Mouse (Mus musculus): ENCODE data around the gene Mras. TPM values are rescaled to one million over a fixed set of nuclear protein-coding genes. Genes with fewer than 3 reads are reported as not detected.

Mras gene
- polyA plus RNA-seq, 1 experiment from 2014 or later = 14.2 TPM

DNA sequence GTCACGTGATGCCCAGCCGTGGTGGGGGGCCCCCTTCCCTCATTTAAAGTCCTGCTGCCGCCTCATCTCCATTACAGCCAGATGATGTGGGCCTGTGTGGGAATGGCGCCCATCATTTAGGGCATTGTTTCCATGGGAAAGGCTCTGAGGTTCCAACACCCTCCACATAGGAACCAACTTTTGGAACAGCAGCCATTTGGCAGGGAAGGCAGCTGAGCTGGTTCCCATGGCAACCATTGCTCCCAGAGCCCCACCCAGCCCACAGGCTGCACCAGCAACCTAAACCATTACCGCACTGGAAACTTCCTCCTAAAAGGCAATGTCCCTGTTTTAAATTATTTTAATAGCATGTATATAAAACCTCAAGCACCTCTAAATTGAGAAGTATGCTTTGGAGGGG lies 18.8 kb downstream of the Mras start:
- Histone ChIP-seq H3K9me3 (replicated peaks; ENCODE audit: control insufficient read depth, low read length) (no peaks in the 10 kb centered on the region), H3K27ac (replicated peaks; ENCODE audit: low read depth, low read length) (no peak overlapping the region), H3K4me1 (ENCODE audit: control insufficient read depth, insufficient read depth, low read length) (no peaks in the 10 kb centered on the region; the same call in 1 of the 2 replicates), H3K4me2 (ENCODE audit: low read depth, low read length) (no peak overlapping the region), H3K4me3 (ENCODE audit: low read depth, low read length) (no peak overlapping the region), H3K27me3 (ENCODE audit: control insufficient read depth, insufficient read depth, low read length) (no peaks in the 10 kb centered on the region), H3K36me3 (replicated peaks; ENCODE audit: control insufficient read depth, insufficient read depth, low read depth, low read length) (no peaks in the 10 kb centered on the region), H3K9ac (replicated peaks; ENCODE audit: low read length) (no peak overlapping the region)
- no peak for DNase-seq (ENCODE audit: low spot score)
- no peak for ATAC-seq (replicated peaks; ENCODE audit: insufficient number of reproducible peaks, low FRiP score, low TSS enrichment, low read depth)
- 78% methylated on average over 5 of the region's 5 CpGs for WGBS

- Histone ChIP-seq H3K4me1 (ENCODE audit: control insufficient read depth, insufficient read depth, low read length) (no peaks in the 10 kb centered on the region; the same call in 1 of the 2 replicates), H3K36me3 (replicated peaks; ENCODE audit: control insufficient read depth, insufficient read depth, low read depth, low read length) (no peaks in the 10 kb centered on the region), H3K27ac (replicated peaks; ENCODE audit: low read depth, low read length) (no peak overlapping the region), H3K9me3 (replicated peaks; ENCODE audit: control insufficient read depth, low read length) (no peaks in the 10 kb centered on the region), H3K9ac (replicated peaks; ENCODE audit: low read length) (no peak overlapping the region), H3K27me3 (ENCODE audit: control insufficient read depth, insufficient read depth, low read length) (no peaks in the 10 kb centered on the region), H3K4me3 (ENCODE audit: low read depth, low read length) (no peak overlapping the region), H3K4me2 (ENCODE audit: low read depth, low read length) (no peak overlapping the region)
- WGBS = 74% methylated on average over 4 of the region's 4 CpGs
- ATAC-seq (replicated peaks; ENCODE audit: insufficient number of reproducible peaks, low FRiP score, low TSS enrichment, low read depth) = no peak
- DNase-seq (ENCODE audit: low spot score) = no peak
These were observed 19.8 kb downstream of the Mras start for GRCm38 (mm10) chr9:99417288-99417846.

- Histone ChIP-seq H3K36me3 (replicated peaks; ENCODE audit: control insufficient read depth, insufficient read depth, low read depth, low read length) (no peaks in the 10 kb centered on the region), H3K4me2 (ENCODE audit: low read depth, low read length) (no peak overlapping the region), H3K4me1 (ENCODE audit: control insufficient read depth, insufficient read depth, low read length) (no peaks in the 10 kb centered on the region; the same call in 1 of the 2 replicates), H3K9me3 (replicated peaks; ENCODE audit: control insufficient read depth, low read length) (no peaks in the 10 kb centered on the region), H3K9ac (replicated peaks; ENCODE audit: low read length) (no peak overlapping the region), H3K27ac (replicated peaks; ENCODE audit: low read depth, low read length) (no peak overlapping the region), H3K4me3 (ENCODE audit: low read depth, low read length) (no peak overlapping the region), H3K27me3 (ENCODE audit: control insufficient read depth, insufficient read depth, low read length) (no peaks in the 10 kb centered on the region)
- ATAC-seq (replicated peaks; ENCODE audit: insufficient number of reproducible peaks, low FRiP score, low TSS enrichment, low read depth) = no peak
- 87% methylated on average over 3 of the region's 3 CpGs for WGBS
- no peak for DNase-seq (ENCODE audit: low spot score)
These were observed 20.4 kb downstream of the Mras start for GRCm38 (mm10) chr9:99416809-99417208.

DNA sequence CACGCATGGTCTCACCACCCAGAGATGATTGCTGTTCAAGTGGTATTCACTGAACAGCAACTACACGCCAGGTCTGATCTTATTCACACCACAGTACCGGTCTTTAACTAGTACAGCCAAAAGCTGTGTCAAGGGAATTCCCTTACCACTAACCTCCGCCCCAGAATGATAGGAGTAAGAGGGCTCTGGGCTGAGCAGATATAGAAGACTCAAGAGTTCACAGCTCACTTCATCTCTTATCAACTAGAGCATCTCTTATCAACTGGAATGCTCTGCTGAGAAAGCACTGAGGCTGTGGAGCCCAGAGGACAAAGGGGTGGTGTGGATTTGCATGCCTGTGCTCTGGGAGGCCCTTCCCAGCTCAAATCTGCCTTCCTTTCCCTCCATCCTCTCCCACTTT lies 25.4 kb downstream of the Mras start:
- DNase-seq (ENCODE audit: low spot score) = no peak
- Histone ChIP-seq H3K9ac (replicated peaks; ENCODE audit: low read length) (no peak overlapping the region), H3K4me2 (ENCODE audit: low read depth, low read length) (no peak overlapping the region), H3K4me1 (ENCODE audit: control insufficient read depth, insufficient read depth, low read length) (no peaks in the 10 kb centered on the region), H3K27me3 (ENCODE audit: control insufficient read depth, insufficient read depth, low read length) (no peaks in the 10 kb centered on the region), H3K9me3 (replicated peaks; ENCODE audit: control insufficient read depth, low read length) (no peaks in the 10 kb centered on the region), H3K4me3 (ENCODE audit: low read depth, low read length) (no peak overlapping the region), H3K36me3 (replicated peaks; ENCODE audit: control insufficient read depth, insufficient read depth, low read depth, low read length) (no peaks in the 10 kb centered on the region), H3K27ac (replicated peaks; ENCODE audit: low read depth, low read length) (no peak overlapping the region)
- no peak for ATAC-seq (replicated peaks; ENCODE audit: insufficient number of reproducible peaks, low FRiP score, low TSS enrichment, low read depth)
- 90% methylated on average over 4 of the region's 4 CpGs for WGBS

DNA sequence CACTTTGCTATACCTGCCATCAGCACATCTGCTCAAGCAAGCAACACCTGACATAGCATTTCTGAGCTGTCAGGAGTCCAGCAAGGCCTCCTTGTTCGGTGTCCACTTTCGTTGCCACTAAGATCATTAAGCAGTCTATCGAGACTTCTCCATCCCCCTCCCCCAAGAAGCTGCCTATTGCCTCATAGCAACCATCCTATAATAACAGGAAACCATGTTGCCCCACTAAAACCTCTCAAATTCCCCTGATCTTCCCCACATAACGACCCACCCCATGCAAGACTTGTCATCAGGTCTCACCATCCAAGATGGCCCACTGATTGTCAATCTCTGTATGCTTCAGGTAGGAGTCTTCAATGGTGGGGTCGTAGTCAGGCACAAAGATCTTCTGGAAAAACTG lies 26.1 kb downstream of the Mras start:
- no peak overlapping the region for H3K27ac ChIP-seq (replicated peaks; ENCODE audit: low read depth, low read length)
- no peak overlapping the region for H3K9ac ChIP-seq (replicated peaks; ENCODE audit: low read length)
- no peaks in the 10 kb centered on the region for H3K4me1 ChIP-seq (ENCODE audit: control insufficient read depth, insufficient read depth, low read length)
- H3K9me3 ChIP-seq (replicated peaks; ENCODE audit: control insufficient read depth, low read length) = no peaks in the 10 kb centered on the region
- no peak overlapping the region for H3K4me3 ChIP-seq (ENCODE audit: low read depth, low read length)
- H3K27me3 ChIP-seq (ENCODE audit: control insufficient read depth, insufficient read depth, low read length) = no peaks in the 10 kb centered on the region
- 82% methylated on average over 5 of the region's 5 CpGs for WGBS
- no peak for DNase-seq (ENCODE audit: low spot score)
- H3K36me3 ChIP-seq (replicated peaks; ENCODE audit: control insufficient read depth, insufficient read depth, low read depth, low read length) = no peaks in the 10 kb centered on the region
- no peak for ATAC-seq (replicated peaks; ENCODE audit: insufficient number of reproducible peaks, low FRiP score, low TSS enrichment, low read depth)
- no peak overlapping the region for H3K4me2 ChIP-seq (ENCODE audit: low read depth, low read length)

- Histone ChIP-seq H3K4me3 (ENCODE audit: low read depth, low read length) (no peak overlapping the region), H3K27me3 (ENCODE audit: control insufficient read depth, insufficient read depth, low read length) (no peaks in the 10 kb centered on the region), H3K9ac (replicated peaks; ENCODE audit: low read length) (no peak overlapping the region), H3K27ac (replicated peaks; ENCODE audit: low read depth, low read length) (no peak overlapping the region), H3K9me3 (replicated peaks; ENCODE audit: control insufficient read depth, low read length) (no peaks in the 10 kb centered on the region), H3K4me2 (ENCODE audit: low read depth, low read length) (no peak overlapping the region), H3K36me3 (replicated peaks; ENCODE audit: control insufficient read depth, insufficient read depth, low read depth, low read length) (no peaks in the 10 kb centered on the region), H3K4me1 (ENCODE audit: control insufficient read depth, insufficient read depth, low read length) (no peaks in the 10 kb centered on the region)
- ATAC-seq (replicated peaks; ENCODE audit: insufficient number of reproducible peaks, low FRiP score, low TSS enrichment, low read depth) (no peak), DNase-seq (ENCODE audit: low spot score) (no peak)
- WGBS = 77% methylated on average over 3 of the region's 3 CpGs
These were observed 27.9 kb downstream of the Mras start for GRCm38 (mm10) chr9:99409280-99409679.

DNA sequence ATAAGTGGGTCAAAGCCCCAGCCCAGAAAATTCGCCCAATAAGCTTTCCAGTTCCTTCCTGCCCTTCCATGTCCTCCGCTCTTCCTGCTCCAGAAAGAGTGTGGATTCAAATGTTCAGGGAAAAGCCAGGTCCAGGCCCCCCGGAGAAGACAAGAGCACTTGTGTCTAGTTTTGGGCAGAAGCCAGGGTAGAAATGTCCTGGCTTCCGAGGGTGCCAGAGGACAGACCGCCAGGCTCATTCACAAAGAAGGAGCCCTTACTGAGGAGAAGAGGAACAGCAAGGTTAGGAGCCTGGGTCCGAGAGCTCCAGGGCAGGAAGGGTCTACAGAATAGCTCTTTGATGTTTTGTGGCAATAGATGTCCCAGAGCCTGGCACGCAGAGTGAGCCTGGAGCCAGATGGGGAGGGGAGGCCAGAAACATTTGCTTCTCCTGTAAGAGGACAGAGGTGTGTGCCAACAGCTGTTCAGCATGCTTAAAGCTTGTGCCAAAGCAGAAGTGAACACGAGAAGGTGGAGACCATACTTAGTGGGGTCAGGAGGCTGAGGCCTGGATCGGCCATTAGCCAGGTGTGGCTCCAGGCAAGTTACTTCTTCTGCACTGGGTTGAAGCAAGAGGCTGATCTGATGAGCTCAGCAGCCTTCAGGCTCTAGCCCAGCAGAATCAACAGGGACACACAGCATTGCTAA lies 35.8 kb downstream of the Mras start:
- no peak overlapping the region for H3K27ac ChIP-seq (replicated peaks; ENCODE audit: low read depth, low read length)
- H3K27me3 ChIP-seq (ENCODE audit: control insufficient read depth, insufficient read depth, low read length) = no peaks in the 10 kb centered on the region
- H3K9me3 ChIP-seq (replicated peaks; ENCODE audit: control insufficient read depth, low read length) = no peaks in the 10 kb centered on the region
- no peak overlapping the region for H3K4me3 ChIP-seq (ENCODE audit: low read depth, low read length)
- no peak overlapping the region for H3K9ac ChIP-seq (replicated peaks; ENCODE audit: low read length)
- H3K36me3 ChIP-seq (replicated peaks; ENCODE audit: control insufficient read depth, insufficient read depth, low read depth, low read length) = no peaks in the 10 kb centered on the region
- ATAC-seq (replicated peaks; ENCODE audit: insufficient number of reproducible peaks, low FRiP score, low TSS enrichment, low read depth) (no peak), DNase-seq (ENCODE audit: low spot score) (no peak)
- H3K4me2 ChIP-seq (ENCODE audit: low read depth, low read length) = no peak overlapping the region
- 80% methylated on average over 9 of the region's 9 CpGs for WGBS
- no peaks in the 10 kb centered on the region for H3K4me1 ChIP-seq (ENCODE audit: control insufficient read depth, insufficient read depth, low read length)

DNA sequence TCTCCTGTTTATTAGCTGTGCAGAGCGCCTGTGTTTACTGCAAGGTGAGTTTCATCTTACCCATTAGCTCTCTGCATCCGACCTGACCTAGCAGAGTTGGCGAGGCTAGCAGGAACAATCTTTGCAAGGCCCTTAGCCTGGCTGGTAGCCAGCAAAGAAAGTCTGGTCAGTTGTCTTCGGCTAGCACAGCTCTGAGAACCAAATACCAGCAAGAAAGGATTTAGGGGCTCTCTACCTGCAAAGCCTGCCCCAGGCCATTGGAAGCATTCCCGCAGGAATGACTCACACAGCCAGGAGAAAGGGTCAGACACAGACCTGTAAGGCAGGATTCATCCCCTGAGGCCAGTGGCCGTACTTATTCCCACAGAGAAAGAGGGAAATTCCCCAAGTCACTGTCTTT lies 36.4 kb downstream of the Mras start:
- Histone ChIP-seq H3K27me3 (ENCODE audit: control insufficient read depth, insufficient read depth, low read length) (no peaks in the 10 kb centered on the region), H3K9ac (replicated peaks; ENCODE audit: low read length) (no peak overlapping the region), H3K9me3 (replicated peaks; ENCODE audit: control insufficient read depth, low read length) (no peaks in the 10 kb centered on the region), H3K27ac (replicated peaks; ENCODE audit: low read depth, low read length) (no peak overlapping the region), H3K4me1 (ENCODE audit: control insufficient read depth, insufficient read depth, low read length) (no peaks in the 10 kb centered on the region), H3K4me2 (ENCODE audit: low read depth, low read length) (no peak overlapping the region), H3K4me3 (ENCODE audit: low read depth, low read length) (no peak overlapping the region), H3K36me3 (replicated peaks; ENCODE audit: control insufficient read depth, insufficient read depth, low read depth, low read length) (no peaks in the 10 kb centered on the region)
- no peak for DNase-seq (ENCODE audit: low spot score)
- 79% methylated on average over 6 of the region's 6 CpGs for WGBS
- ATAC-seq (replicated peaks; ENCODE audit: insufficient number of reproducible peaks, low FRiP score, low TSS enrichment, low read depth) = no peak

Measured in embryonic facial prominence, embryonic 11.5 days (tissue).